Comparison of ENCODE assay signal across 32 mouse cellular contexts in the genomic region with DNA sequence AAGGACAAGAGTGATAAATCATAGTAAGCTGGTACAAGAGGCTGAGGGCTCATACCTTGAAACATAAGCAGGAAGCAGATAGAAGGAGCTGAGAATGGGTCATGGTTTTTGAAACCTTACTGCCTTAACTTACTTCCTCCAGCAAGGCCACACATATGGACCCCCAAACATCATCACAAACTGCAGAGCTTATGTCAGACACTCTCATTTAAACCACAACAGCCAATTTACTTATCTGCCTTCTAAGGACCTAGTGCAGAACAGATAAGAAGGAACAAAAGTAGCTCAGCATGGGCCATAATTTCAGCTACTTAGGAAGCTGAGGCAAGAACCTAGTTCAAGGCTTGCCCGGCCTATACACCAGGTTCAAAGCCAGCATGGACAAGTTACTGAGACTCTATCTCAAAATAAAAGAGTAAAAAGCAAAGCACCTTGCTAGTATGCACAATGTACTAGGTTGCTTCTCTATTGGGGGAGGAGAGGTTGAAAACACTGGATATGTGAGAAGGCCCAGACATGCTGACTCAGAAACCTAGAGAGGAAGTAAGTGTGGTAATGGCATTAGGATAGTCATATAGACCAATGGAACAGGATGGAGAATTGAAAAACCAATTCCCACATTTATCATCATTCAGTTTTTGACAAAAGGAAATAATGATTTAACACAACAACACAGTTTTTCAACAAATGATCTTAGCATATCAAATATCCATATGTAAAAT. TPM values are rescaled to one million over a fixed set of nuclear protein-coding genes. Genes with fewer than 3 reads are reported as not detected.
DNase-seq lines count a peak whose midpoint lies in the region; ATAC-seq and TF ChIP-seq lines count a peak whose summit lies in the region.
"Had no signal": no experiment of that assay in that cellular context is flagged by ENCODE, and none has a peak within 500 bp of the region (broad histone marks: within the 10 kb centered on the region; RNA-seq: fewer than 3 reads in every experiment).

No protein-coding gene starts in this region.

- dilution Hi-C loops in CH12.LX (cut with MboI; ENCODE audit: extremely low pct_ligation_motif_present, extremely low pct_unique_long_range_greater_than_20kb, low sequenced_read_pairs), result no loop called here

- no peaks in the 10 kb centered on the region for H3K79me2 ChIP-seq in CH12.LX (replicated peaks; ENCODE audit: control insufficient read depth, extremely low read depth, insufficient read depth, poor library complexity, severe bottlenecking)

- no peak for TF ChIP-seq POLR2A in CH12.LX (IDR thresholded peaks at IDR 0.05; ENCODE audit: low read depth, low read length)

- peaks cover 0 to 8% of the 10 kb centered on the region in 2 experiments; a peak in 2 of 4 replicates for H3K4me1 ChIP-seq in CH12.LX (ENCODE audit: control insufficient read depth in 1 of 2, insufficient read depth in 2 of 2)
- H3K4me1 ChIP-seq in liver, postnatal 0 days (ENCODE audit: insufficient read depth), result no peaks in the 10 kb centered on the region
- H3K4me1 ChIP-seq: embryonic facial prominence, embryonic 13.5 days; forebrain, embryonic 10.5 days; hindbrain, embryonic 12.5 days; limb, embryonic 13.5 days; neural tube, embryonic 12.5 days had no signal

- peak; percentile 77 for ATAC-seq in common myeloid progenitor, adult 5-6 weeks (replicated peaks; ENCODE audit: low read depth, poor library complexity, severe bottlenecking)
- peak; percentile 89 for ATAC-seq in megakaryocyte progenitor cell, adult 5-6 weeks (replicated peaks; ENCODE audit: poor library complexity)
- no peak for ATAC-seq in liver, postnatal 0 days
- ATAC-seq: forebrain, embryonic 16.5 days; hindbrain, postnatal 0 days; intestine, embryonic 16.5 days; midbrain, embryonic 16.5 days had no signal

- no peaks in the 10 kb centered on the region for H3K9me3 ChIP-seq in CH12.LX (replicated peaks; ENCODE audit: low read length)
- no peaks in the 10 kb centered on the region for H3K9me3 ChIP-seq in liver, postnatal 0 days (ENCODE audit: low read length)
- H3K9me3 ChIP-seq: embryonic facial prominence, embryonic 13.5 days; forebrain, embryonic 10.5 days; hindbrain, embryonic 12.5 days; limb, embryonic 13.5 days; neural tube, embryonic 12.5 days had no signal

- no peak for TF ChIP-seq RAD21 in CH12.LX (IDR thresholded peaks at IDR 0.05; ENCODE audit: low read depth, low read length)

- no peaks in the 10 kb centered on the region for H3K36me3 ChIP-seq in CH12.LX (replicated peaks in 1 of 2; ENCODE audit: control insufficient read depth in 1 of 2, insufficient read depth in 1 of 2, low read length in 1 of 2)
- no peaks in the 10 kb centered on the region for H3K36me3 ChIP-seq in liver, postnatal 0 days (replicated peaks; ENCODE audit: insufficient read depth, low read length)
- H3K36me3 ChIP-seq: embryonic facial prominence, embryonic 13.5 days; forebrain, embryonic 10.5 days; hindbrain, embryonic 12.5 days; limb, embryonic 13.5 days; neural tube, embryonic 12.5 days had no signal

- DNase-seq in CH12.LX (ENCODE audit: extremely low read depth), result peak; percentile 38
- DNase-seq in right cerebral cortex, adult 2 months (ENCODE audit: low spot score in 2 of 2), result no peak
- no peak for DNase-seq in spleen, adult 18-20 months
- no peak for DNase-seq in liver, postnatal 0 days
- DNase-seq in right cerebral cortex, postnatal 14 days, result no peak
- DNase-seq: adrenal gland, adult 2 months; adrenal gland, postnatal 36 days; cerebellum, adult 8-10 months; cerebellum, postnatal 25 days; gastrocnemius, postnatal 10 days; heart, postnatal 36 days; kidney, adult 8-10 months; kidney, postnatal 4 days; lung, postnatal 36 days; right cerebral cortex, postnatal 25 days; thymus, postnatal 4 days had no signal

- no peak overlapping the region for H3K27ac ChIP-seq in CH12.LX (ENCODE audit: insufficient read depth, low read depth)
- no peak overlapping the region for H3K27ac ChIP-seq in liver, postnatal 0 days (ENCODE audit: low read depth)
- H3K27ac ChIP-seq: embryonic facial prominence, embryonic 13.5 days; forebrain, embryonic 10.5 days; hindbrain, embryonic 12.5 days; hindbrain, postnatal 0 days; kidney, postnatal 0 days; limb, embryonic 13.5 days; neural tube, embryonic 12.5 days had no signal

- H3K4me2 ChIP-seq in CH12.LX (ENCODE audit: insufficient read depth, low read depth, poor library complexity, severe bottlenecking), result no peak overlapping the region
- no peak overlapping the region for H3K4me2 ChIP-seq in liver, postnatal 0 days (ENCODE audit: low read depth, low read length)
- H3K4me2 ChIP-seq: embryonic facial prominence, embryonic 13.5 days; heart, embryonic 11.5 days; hindbrain, embryonic 12.5 days; limb, embryonic 13.5 days; liver, embryonic 11.5 days; midbrain, embryonic 11.5 days; neural tube, embryonic 12.5 days had no signal

- WGBS in liver, postnatal 0 days (ENCODE audit: insufficient replicate concordance), result 70% methylated on average over 1 of the region's 1 CpGs

- H3K27me3 ChIP-seq in CH12.LX (replicated peaks), result no peaks in the 10 kb centered on the region
- H3K27me3 ChIP-seq in liver, postnatal 0 days (ENCODE audit: insufficient read depth, low read length), result no peaks in the 10 kb centered on the region
- H3K27me3 ChIP-seq: hindbrain, embryonic 12.5 days; limb, embryonic 13.5 days; neural tube, embryonic 12.5 days had no signal

- no peak overlapping the region for H3K9ac ChIP-seq in CH12.LX (ENCODE audit: insufficient read depth, low read depth)
- no peak overlapping the region for H3K9ac ChIP-seq in liver, postnatal 0 days (replicated peaks)
- H3K9ac ChIP-seq: embryonic facial prominence, embryonic 13.5 days; hindbrain, embryonic 12.5 days; limb, embryonic 13.5 days; neural tube, embryonic 12.5 days had no signal

- no peak overlapping the region for H3K4me3 ChIP-seq in CH12.LX (replicated peaks in 1 of 3; ENCODE audit: low read depth in 2 of 3, low read length in 2 of 3, poor library complexity in 1 of 3)
- H3K4me3 ChIP-seq in liver, postnatal 0 days (ENCODE audit: low read depth, low read length), result no peak overlapping the region
- H3K4me3 ChIP-seq: embryonic facial prominence, embryonic 13.5 days; forebrain, embryonic 10.5 days; hindbrain, embryonic 12.5 days; limb, embryonic 13.5 days; myocyte; neural tube, embryonic 12.5 days had no signal

- no peak for TF ChIP-seq EP300 in CH12.LX (IDR thresholded peaks at IDR 0.05; ENCODE audit: low read length)
- no peak for TF ChIP-seq EP300 in liver, postnatal 0 days (IDR thresholded peaks at IDR 0.05; ENCODE audit: low read depth)

- in situ Hi-C loops in CH12.LX (cut with MboI; ENCODE audit: low pct_ligation_motif_present, low pct_unique_long_range_greater_than_20kb, low sequenced_read_pairs), result no loop called here

- TF ChIP-seq CTCF in CH12.LX (conservative IDR thresholded peaks at IDR 0.05 in 1 of 2, IDR thresholded peaks at IDR 0.05 in 1 of 2; ENCODE audit: low read depth in 2 of 2, low read length in 2 of 2), result no peak
- no peak for TF ChIP-seq CTCF in liver, postnatal 0 days (IDR thresholded peaks at IDR 0.05; ENCODE audit: low read depth)

TF ChIP-seq in CH12.LX, 34 proteins besides CTCF, POLR2A, EP300 and RAD21:
- TF ChIP-seq KAT2A (IDR thresholded peaks at IDR 0.05; ENCODE audit: insufficient replicate concordance, low read length) (no peak), CHD2 (IDR thresholded peaks at IDR 0.05; ENCODE audit: low read length) (no peak), ETS1 (conservative IDR thresholded peaks at IDR 0.05; ENCODE audit: low read depth, low read length) (no peak), MAX (IDR thresholded peaks at IDR 0.05; ENCODE audit: low read length) (no peak), POLR2AphosphoS2 (IDR thresholded peaks at IDR 0.05; ENCODE audit: low read depth, low read length) (no peak), TCF12 (IDR thresholded peaks at IDR 0.05; ENCODE audit: low read depth, low read length) (no peak), CHD1 (IDR thresholded peaks at IDR 0.05; ENCODE audit: low read depth, low read length) (no peak), MAZ (IDR thresholded peaks at IDR 0.05; ENCODE audit: low read depth, low read length) (no peak), TBP (conservative IDR thresholded peaks at IDR 0.05; ENCODE audit: low read depth, low read length) (no peak), RCOR1 (conservative IDR thresholded peaks at IDR 0.05; ENCODE audit: low read depth, low read length) (no peak), UBTF (IDR thresholded peaks at IDR 0.05; ENCODE audit: low read depth, low read length) (no peak), ZNF384 (IDR thresholded peaks at IDR 0.05; ENCODE audit: low read depth, low read length) (no peak), ZKSCAN1 (IDR thresholded peaks at IDR 0.05; ENCODE audit: borderline replicate concordance, low read depth, low read length) (no peak), USF2 (conservative IDR thresholded peaks at IDR 0.05; ENCODE audit: low read depth, low read length) (no peak), HCFC1 (IDR thresholded peaks at IDR 0.05; ENCODE audit: low read depth, low read length) (no peak), JUN (IDR thresholded peaks at IDR 0.05; ENCODE audit: insufficient read depth, low read depth, low read length) (no peak), IRF4 (IDR thresholded peaks at IDR 0.05; ENCODE audit: low read depth, low read length) (no peak), MEF2A (IDR thresholded peaks at IDR 0.05; ENCODE audit: borderline replicate concordance, low read depth, low read length) (no peak)

RNA-seq across cellular contexts. Expression of a gene that starts 4.6 kb away (rescaled TPM):
- total RNA-seq in CH12.LX (2012; rRNA removed) (2.0 and 2.2 TPM in 2 replicates), CH12.LX (2014; rRNA removed) (4.7 and 5.7 TPM in 2 replicates)
- 3.5 TPM in 2 replicates for polyA plus RNA-seq in CH12.LX (2012; ENCODE audit: insufficient read length, low read depth)
- total RNA-seq in common myeloid progenitor, adult 5-6 weeks (2017), result 16.3 and 20.1 TPM in 2 replicates
- 27.0 and 31.6 TPM in 2 replicates for total RNA-seq in megakaryocyte progenitor cell, adult 5-6 weeks (2015)
- 32.1 and 38.2 TPM in 2 replicates for total RNA-seq in megakaryocyte progenitor cell, adult 5-6 weeks (2017)
- 6.0 and 6.8 TPM in 2 replicates for polyA plus RNA-seq in liver, postnatal 0 days (2015; fragmentation: Nextera tagmentation; extraction: Ambion mirVana)
